23 mouse cellular contexts compared by ENCODE assay signal in the genomic region with DNA sequence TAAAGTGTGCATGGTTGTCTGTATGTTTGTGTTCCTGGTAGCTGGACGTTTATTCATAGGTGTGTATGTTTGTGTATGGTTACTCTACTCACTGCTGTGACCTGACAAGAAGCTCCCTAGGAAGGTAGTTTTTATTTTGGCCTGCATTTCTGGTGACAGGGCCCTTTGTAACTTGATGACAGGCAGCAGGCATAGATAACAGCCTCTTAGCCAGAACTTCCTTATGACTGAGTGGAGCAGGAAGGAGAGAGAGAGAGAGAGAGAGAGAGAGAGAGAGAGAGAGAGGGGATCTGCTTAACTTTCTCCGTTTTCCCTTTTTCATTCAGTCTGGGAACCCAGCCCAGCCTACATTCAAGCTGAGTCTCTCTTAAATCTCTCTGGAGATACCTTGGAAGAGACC.
A peak's percentile ranks its signal among the peaks of the same experiment; 100 is the strongest.
DNase-seq lines count a peak whose midpoint lies in the region; ATAC-seq and TF ChIP-seq lines count a peak whose summit lies in the region.
"Had no signal": no experiment of that assay in that cellular context is flagged by ENCODE, and none has a peak within 500 bp of the region (broad histone marks: within the 10 kb centered on the region; RNA-seq: fewer than 3 reads in every experiment).

No protein-coding gene starts in this region.

- ATAC-seq in liver, embryonic 11.5 days (replicated peaks; ENCODE audit: low FRiP score) = no peak
- no peak for ATAC-seq in liver, embryonic 12.5 days
- no peak for ATAC-seq in liver, embryonic 15.5 days (ENCODE audit: insufficient read depth)
- ATAC-seq in forebrain, embryonic 12.5 days (ENCODE audit: low FRiP score) = no peak
- ATAC-seq: CD4-positive, CD25-positive, alpha-beta regulatory T cell, adult 4 months; forebrain, embryonic 15.5 days; Patski had no signal

- H3K36me3 ChIP-seq in liver, embryonic 11.5 days (ENCODE audit: control insufficient read depth, insufficient read depth, low read length) = no peaks in the 10 kb centered on the region; the same call in 1 of the 2 replicates
- no peaks in the 10 kb centered on the region for H3K36me3 ChIP-seq in liver, embryonic 12.5 days
- H3K36me3 ChIP-seq in liver, embryonic 15.5 days (replicated peaks) = no peaks in the 10 kb centered on the region
- no peaks in the 10 kb centered on the region for H3K36me3 ChIP-seq in small intestine, adult 2 months (ENCODE audit: control insufficient read depth, insufficient read depth, low read length)
- H3K36me3 ChIP-seq in forebrain, embryonic 12.5 days (replicated peaks) = no peaks in the 10 kb centered on the region
- H3K36me3 ChIP-seq: forebrain, embryonic 10.5 days; forebrain, embryonic 15.5 days; hindbrain, embryonic 12.5 days; hindbrain, embryonic 15.5 days had no signal

- no peak for TF ChIP-seq POLR2A in small intestine, adult 2 months (IDR thresholded peaks at IDR 0.05; ENCODE audit: low read depth, low read length)

- no peaks in the 10 kb centered on the region for H3K27me3 ChIP-seq in liver, embryonic 11.5 days (replicated peaks; ENCODE audit: control insufficient read depth, insufficient read depth, low read length)
- no peaks in the 10 kb centered on the region for H3K27me3 ChIP-seq in liver, embryonic 12.5 days (replicated peaks)
- no peaks in the 10 kb centered on the region for H3K27me3 ChIP-seq in liver, embryonic 15.5 days
- H3K27me3 ChIP-seq in small intestine, adult 2 months (ENCODE audit: control insufficient read depth, insufficient read depth, low read length) = no peaks in the 10 kb centered on the region
- H3K27me3 ChIP-seq in forebrain, embryonic 12.5 days = no peaks in the 10 kb centered on the region
- H3K27me3 ChIP-seq: embryonic facial prominence, embryonic 13.5 days; forebrain, embryonic 15.5 days; hindbrain, embryonic 12.5 days; hindbrain, embryonic 15.5 days; Patski had no signal

- 0 out of 2 replicates have a peak, but pooled peaks cover 2% of the 10 kb centered on the region for H3K9me3 ChIP-seq in liver, embryonic 11.5 days (ENCODE audit: control insufficient read depth, low read length)
- H3K9me3 ChIP-seq in liver, embryonic 12.5 days (replicated peaks) = no peaks in the 10 kb centered on the region
- no peaks in the 10 kb centered on the region for H3K9me3 ChIP-seq in liver, embryonic 15.5 days (replicated peaks)
- H3K9me3 ChIP-seq in forebrain, embryonic 12.5 days = no peaks in the 10 kb centered on the region
- H3K9me3 ChIP-seq: embryonic facial prominence, embryonic 13.5 days; forebrain, embryonic 10.5 days; forebrain, embryonic 15.5 days; hindbrain, embryonic 12.5 days; hindbrain, embryonic 15.5 days had no signal

- no peak for TF ChIP-seq CTCF in small intestine, adult 2 months (IDR thresholded peaks at IDR 0.05; ENCODE audit: extremely low read depth, insufficient read length, insufficient replicate concordance, low read depth, low read length)

- H3K9ac ChIP-seq in liver, embryonic 11.5 days (ENCODE audit: low read depth, low read length) = no peak overlapping the region
- H3K9ac ChIP-seq in liver, embryonic 12.5 days = 0 out of 2 replicates have a peak overlapping the region, but pooled peaks have one; percentile 28
- H3K9ac ChIP-seq in liver, embryonic 15.5 days = no peak overlapping the region
- H3K9ac ChIP-seq in forebrain, embryonic 12.5 days = no peak overlapping the region
- H3K9ac ChIP-seq: embryonic facial prominence, embryonic 13.5 days; forebrain, embryonic 15.5 days; hindbrain, embryonic 12.5 days; hindbrain, embryonic 15.5 days had no signal

- no peak overlapping the region for H3K4me2 ChIP-seq in liver, embryonic 11.5 days
- H3K4me2 ChIP-seq in liver, embryonic 12.5 days = peak overlapping the region; percentile 8; the same call in 1 of the 2 replicates
- H3K4me2 ChIP-seq in liver, embryonic 15.5 days = no peak overlapping the region
- H3K4me2 ChIP-seq in forebrain, embryonic 12.5 days = no peak overlapping the region
- H3K4me2 ChIP-seq: embryonic facial prominence, embryonic 13.5 days; forebrain, embryonic 15.5 days; heart, embryonic 11.5 days; hindbrain, embryonic 12.5 days; hindbrain, embryonic 15.5 days had no signal

- peaks cover 79% of the 10 kb centered on the region for H3K4me1 ChIP-seq in liver, embryonic 11.5 days (replicated peaks; ENCODE audit: control insufficient read depth, insufficient read depth, low read length)
- peaks cover 96% of the 10 kb centered on the region for H3K4me1 ChIP-seq in liver, embryonic 12.5 days
- H3K4me1 ChIP-seq in liver, embryonic 15.5 days (replicated peaks) = peaks cover 91% of the 10 kb centered on the region
- peaks cover 8% of the 10 kb centered on the region; the same call in 1 of the 2 replicates for H3K4me1 ChIP-seq in small intestine, adult 2 months (ENCODE audit: control insufficient read depth, insufficient read depth, insufficient read length, low read length)
- peaks cover 28% of the 10 kb centered on the region for H3K4me1 ChIP-seq in forebrain, embryonic 12.5 days

- no peak overlapping the region for H3K4me3 ChIP-seq in liver, embryonic 11.5 days (ENCODE audit: low read depth, low read length)
- no peak overlapping the region for H3K4me3 ChIP-seq in liver, embryonic 12.5 days
- no peak overlapping the region for H3K4me3 ChIP-seq in liver, embryonic 15.5 days (replicated peaks)
- H3K4me3 ChIP-seq in small intestine, adult 2 months (ENCODE audit: low read depth, low read length) = no peak overlapping the region
- no peak overlapping the region for H3K4me3 ChIP-seq in forebrain, embryonic 12.5 days (replicated peaks)
- H3K4me3 ChIP-seq: embryonic facial prominence, embryonic 13.5 days; erythroblast, embryonic 14.5 days; forebrain, embryonic 10.5 days; forebrain, embryonic 15.5 days; hindbrain, embryonic 12.5 days; hindbrain, embryonic 15.5 days had no signal

- 24% methylated on average over 2 of the region's 2 CpGs for WGBS in liver, embryonic 11.5 days
- 16% methylated on average over 2 of the region's 2 CpGs for WGBS in liver, embryonic 12.5 days (ENCODE audit: insufficient replicate concordance)
- 16% methylated on average over 2 of the region's 2 CpGs for WGBS in liver, embryonic 15.5 days (ENCODE audit: insufficient replicate concordance)
- 15% methylated on average over 2 of the region's 2 CpGs for WGBS in small intestine, adult 2 months
- 73% methylated on average over 2 of the region's 2 CpGs for WGBS in forebrain, embryonic 12.5 days

- DNase-seq in liver, embryonic 11.5 days (ENCODE audit: low spot score) = no peak
- DNase-seq in liver = no peak
- DNase-seq in right cerebral cortex, adult 2 months (ENCODE audit: low spot score in 2 of 2) = no peak
- no peak for DNase-seq in cerebellum, postnatal 10 days
- DNase-seq: adrenal gland, postnatal 10 days; adrenal gland, postnatal 36 days; cerebellum, adult 18-20 months; cerebellum, adult 9-10 months; cerebellum, postnatal 25 days; gastrocnemius, postnatal 14 days had no signal

- H3K27ac ChIP-seq in liver, embryonic 11.5 days (ENCODE audit: low read depth, low read length) = peak overlapping the region; percentile 50; the same call in 1 of the 2 replicates
- H3K27ac ChIP-seq in liver, embryonic 12.5 days = peak overlapping the region; percentile 96
- H3K27ac ChIP-seq in liver, embryonic 15.5 days (replicated peaks) = peak overlapping the region; percentile 74
- H3K27ac ChIP-seq in small intestine, adult 2 months (ENCODE audit: insufficient read depth, low read depth, low read length) = 0 out of 2 replicates have a peak overlapping the region, but pooled peaks have one; percentile 13
- no peak overlapping the region for H3K27ac ChIP-seq in forebrain, embryonic 12.5 days
- H3K27ac ChIP-seq: embryonic facial prominence, embryonic 13.5 days; forebrain, embryonic 10.5 days; forebrain, embryonic 15.5 days; hindbrain, embryonic 12.5 days; hindbrain, embryonic 15.5 days had no signal
